Mouse (Mus musculus): Measurements from ENCODE around the gene Stard8.
"Not testable (repeated sequence)": the region's sequence is repeated elsewhere in the genome, so short reads cannot be mapped to it uniquely, and the experiment has no call there.

Gene Stard8

GRCm38 (mm10) chrX:99072596-99072995, 69.5 kb downstream of the Stard8 start:
- ChIA-PET POLR2A (no interaction called here), CTCF (no interaction called here)

GRCm38 (mm10) chrX:99075111-99075510, 72.1 kb downstream of the Stard8 start:
- ChIA-PET CTCF (interaction anchor here in 1 of 4 experiments (0.7 kb wide), 1 partner anchor 45 kb away, joined by 4 read pairs; no protein-coding TSS in a partner anchor), POLR2A (interaction anchor here in 3 of 4 experiments (0.5 to 0.7 kb wide), 3 partner anchors 30 to 73 kb away, joined by 3 to 6 read pairs (median 4); no protein-coding TSS in a partner anchor)

- POLR2A ChIA-PET = no interaction called here
- CTCF ChIA-PET = no interaction called here
These were observed 73.4 kb downstream of the Stard8 start for GRCm38 (mm10) chrX:99076460-99076859.

- CTCF ChIA-PET = interaction anchor here in 2 of 4 experiments (0.6 kb wide), 2 partner anchors 26 to 91 kb away, joined by 3 read pairs; no protein-coding TSS in a partner anchor
- POLR2A ChIA-PET = not testable (repeated sequence)
These were observed 75.4 kb downstream of the Stard8 start for GRCm38 (mm10) chrX:99078374-99078892.

- ChIA-PET POLR2A (interaction anchor here in 2 of 4 experiments (0.6 to 1.0 kb wide), 2 partner anchors 46 to 951 kb away, joined by 3 read pairs; no protein-coding TSS in a partner anchor), CTCF (no interaction called here)
These were observed 89.7 kb downstream of the Stard8 start for GRCm38 (mm10) chrX:99092704-99093103.

GRCm38 (mm10) chrX:99111088-99111724, 108.2 kb downstream of the Stard8 start:
- POLR2A ChIA-PET = not testable (repeated sequence)
- CTCF ChIA-PET = interaction anchor here in 1 of 4 experiments (1.2 kb wide), 1 partner anchor 121 kb away, joined by 3 read pairs; no protein-coding TSS in a partner anchor

GRCm38 (mm10) chrX:99119510-99119909, 116.5 kb downstream of the Stard8 start:
- CTCF ChIA-PET = no interaction called here
- POLR2A ChIA-PET = no interaction called here
